Mouse (Mus musculus): Measurements from ENCODE around the gene Slc6a8. TPM values are rescaled to one million over a fixed set of nuclear protein-coding genes. Genes with fewer than 3 reads are reported as not detected.
A peak's percentile ranks its signal among the peaks of the same experiment; 100 is the strongest.

Gene Slc6a8
- polyA plus RNA-seq, 1 experiment: 76.8 TPM

DNA sequence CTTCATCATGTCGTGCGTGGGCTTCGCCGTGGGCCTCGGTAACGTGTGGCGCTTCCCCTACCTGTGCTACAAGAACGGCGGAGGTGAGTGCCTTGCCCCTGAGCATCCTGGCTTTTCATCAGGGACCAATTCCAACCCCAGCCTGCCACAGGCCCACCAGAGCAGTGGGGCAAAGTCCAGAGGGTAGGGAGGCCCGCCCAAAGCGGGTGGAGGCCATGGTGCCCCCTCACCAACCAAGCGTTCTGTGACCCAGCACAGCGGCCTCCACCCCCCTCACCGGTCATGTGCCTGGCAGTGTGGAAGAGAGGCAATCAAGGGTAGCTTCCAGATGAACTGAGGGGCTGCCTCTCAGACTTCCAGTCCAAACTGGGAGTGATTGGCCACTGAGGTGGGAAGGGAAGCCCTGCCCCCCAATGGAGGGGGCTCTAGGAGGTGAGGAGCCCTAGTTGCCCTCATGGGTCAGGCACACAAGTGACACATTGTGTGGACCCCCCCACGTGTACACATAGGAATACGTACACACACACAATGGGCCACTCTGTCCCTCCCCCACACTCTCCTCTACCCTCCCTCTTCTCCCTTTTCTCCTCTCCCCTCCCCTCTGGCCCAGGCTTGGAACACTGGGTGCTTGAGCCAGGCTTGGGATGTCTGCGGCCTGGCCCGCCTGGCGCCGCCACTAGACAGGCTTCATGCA, 1.2 kb downstream of the Slc6a8 start:
- H3K4me1 ChIP-seq (ENCODE audit: control insufficient read depth, insufficient read depth, low read length): peaks cover 4% of the 10 kb centered on the region
- H3K27me3 ChIP-seq (ENCODE audit: control insufficient read depth, insufficient read depth, low read length, poor library complexity, severe bottlenecking): no peaks in the 10 kb centered on the region
- no peaks in the 10 kb centered on the region for H3K9me3 ChIP-seq (replicated peaks; ENCODE audit: control insufficient read depth, insufficient read depth, low read length, poor library complexity, severe bottlenecking)
- peak overlapping the region; percentile 82 for H3K4me3 ChIP-seq (ENCODE audit: low read depth, low read length)
- peaks cover 11% of the 10 kb centered on the region for H3K36me3 ChIP-seq (ENCODE audit: control insufficient read depth, insufficient read depth, low read length, poor library complexity, severe bottlenecking)
- H3K27ac ChIP-seq (ENCODE audit: insufficient read depth, low read length): no peak overlapping the region
- peak overlapping the region; percentile 98 for H3K9ac ChIP-seq (ENCODE audit: low read depth, poor library complexity, severe bottlenecking)
- TF ChIP-seq EP300 (IDR thresholded peaks at IDR 0.05; ENCODE audit: insufficient read depth, low read depth, low read length) (no peak), CTCF (IDR thresholded peaks at IDR 0.05; ENCODE audit: low read depth, low read length) (no peak), POLR2A (IDR thresholded peaks at IDR 0.05; ENCODE audit: insufficient read depth, low read length) (no peak)

DNA sequence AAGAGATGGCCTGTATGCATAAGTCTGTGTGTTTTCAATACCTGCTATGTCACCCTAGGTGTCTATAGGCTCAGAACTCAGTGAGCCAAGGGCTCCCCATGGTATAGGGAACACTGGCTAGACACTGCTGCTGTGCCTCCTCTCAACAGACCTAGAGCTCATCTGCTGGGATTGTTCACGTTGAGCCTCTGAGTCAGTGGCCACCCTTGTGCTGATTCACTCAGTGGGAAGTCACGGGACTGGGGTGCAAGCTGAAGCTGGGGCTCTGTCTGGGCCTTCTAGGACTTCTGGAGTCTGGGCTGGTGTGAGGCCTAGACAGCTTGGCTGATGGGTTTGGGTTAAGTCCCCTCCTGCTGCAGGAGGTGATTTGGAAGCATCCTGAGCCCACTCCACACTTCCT, 2.3 kb downstream of the Slc6a8 start:
- H3K27ac ChIP-seq (ENCODE audit: insufficient read depth, low read length): no peak overlapping the region
- peaks cover 19% of the 10 kb centered on the region for H3K36me3 ChIP-seq (ENCODE audit: control insufficient read depth, insufficient read depth, low read length, poor library complexity, severe bottlenecking)
- TF ChIP-seq POLR2A (IDR thresholded peaks at IDR 0.05; ENCODE audit: insufficient read depth, low read length): no peak
- TF ChIP-seq CTCF (IDR thresholded peaks at IDR 0.05; ENCODE audit: low read depth, low read length): no peak
- no peak for TF ChIP-seq EP300 (IDR thresholded peaks at IDR 0.05; ENCODE audit: insufficient read depth, low read depth, low read length)
- H3K4me1 ChIP-seq (ENCODE audit: control insufficient read depth, insufficient read depth, low read length): peaks cover 2% of the 10 kb centered on the region
- no peak overlapping the region for H3K9ac ChIP-seq (ENCODE audit: low read depth, poor library complexity, severe bottlenecking)
- H3K4me3 ChIP-seq (ENCODE audit: low read depth, low read length): no peak overlapping the region
- H3K27me3 ChIP-seq (ENCODE audit: control insufficient read depth, insufficient read depth, low read length, poor library complexity, severe bottlenecking): no peaks in the 10 kb centered on the region
- H3K9me3 ChIP-seq (replicated peaks; ENCODE audit: control insufficient read depth, insufficient read depth, low read length, poor library complexity, severe bottlenecking): no peaks in the 10 kb centered on the region

DNA sequence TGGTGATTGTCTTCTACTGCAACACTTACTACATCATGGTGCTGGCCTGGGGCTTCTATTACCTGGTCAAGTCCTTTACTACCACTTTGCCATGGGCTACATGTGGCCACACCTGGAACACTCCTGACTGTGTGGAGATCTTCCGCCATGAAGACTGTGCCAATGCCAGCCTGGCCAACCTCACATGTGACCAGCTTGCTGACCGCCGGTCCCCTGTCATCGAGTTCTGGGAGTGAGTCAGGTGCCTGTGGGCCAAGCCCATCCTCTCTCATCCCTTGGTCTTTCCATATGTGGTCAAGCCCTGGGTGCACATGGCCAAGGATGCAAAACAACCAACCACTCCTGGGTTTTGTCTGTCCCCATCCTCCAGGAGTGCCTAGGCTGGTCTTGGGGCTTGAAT, 3.7 kb downstream of the Slc6a8 start:
- Histone ChIP-seq H3K9ac (ENCODE audit: low read depth, poor library complexity, severe bottlenecking) (no peak overlapping the region), H3K27me3 (ENCODE audit: control insufficient read depth, insufficient read depth, low read length, poor library complexity, severe bottlenecking) (no peaks in the 10 kb centered on the region), H3K9me3 (replicated peaks; ENCODE audit: control insufficient read depth, insufficient read depth, low read length, poor library complexity, severe bottlenecking) (no peaks in the 10 kb centered on the region), H3K4me3 (ENCODE audit: low read depth, low read length) (no peak overlapping the region), H3K4me1 (ENCODE audit: control insufficient read depth, insufficient read depth, low read length) (peaks cover 3% of the 10 kb centered on the region), H3K36me3 (ENCODE audit: control insufficient read depth, insufficient read depth, low read length, poor library complexity, severe bottlenecking) (peaks cover 23% of the 10 kb centered on the region), H3K27ac (ENCODE audit: insufficient read depth, low read length) (no peak overlapping the region)
- no peak for TF ChIP-seq POLR2A (IDR thresholded peaks at IDR 0.05; ENCODE audit: insufficient read depth, low read length)
- no peak for TF ChIP-seq EP300 (IDR thresholded peaks at IDR 0.05; ENCODE audit: insufficient read depth, low read depth, low read length)
- no peak for TF ChIP-seq CTCF (IDR thresholded peaks at IDR 0.05; ENCODE audit: low read depth, low read length)

DNA sequence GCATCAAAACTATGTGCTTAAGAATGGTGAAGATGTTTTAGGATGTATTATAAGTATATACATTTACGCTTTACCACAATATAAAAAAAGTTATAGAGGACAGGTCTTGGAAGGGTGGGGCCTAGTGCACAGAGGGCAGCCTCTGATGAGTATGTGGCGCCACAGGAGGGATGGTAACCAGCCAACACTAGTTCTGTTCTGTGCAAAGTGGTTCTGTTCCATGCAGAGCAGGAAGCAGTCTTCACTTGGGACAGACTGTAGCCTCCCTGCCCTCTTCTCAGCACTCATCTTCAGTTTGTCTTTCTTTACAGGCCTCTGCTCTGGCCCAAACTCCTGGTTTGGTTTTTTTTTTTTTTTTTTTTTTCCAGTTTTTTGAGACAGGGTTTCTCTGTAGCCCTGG, 11.2 kb downstream of the Slc6a8 start:
- H3K36me3 ChIP-seq (ENCODE audit: control insufficient read depth, insufficient read depth, low read length, poor library complexity, severe bottlenecking): peaks cover 40% of the 10 kb centered on the region
- TF ChIP-seq CTCF (IDR thresholded peaks at IDR 0.05; ENCODE audit: low read depth, low read length) (no peak), POLR2A (IDR thresholded peaks at IDR 0.05; ENCODE audit: insufficient read depth, low read length) (no peak), EP300 (IDR thresholded peaks at IDR 0.05; ENCODE audit: insufficient read depth, low read depth, low read length) (no peak)
- H3K9me3 ChIP-seq (replicated peaks; ENCODE audit: control insufficient read depth, insufficient read depth, low read length, poor library complexity, severe bottlenecking): no peaks in the 10 kb centered on the region
- peaks cover 3% of the 10 kb centered on the region for H3K4me1 ChIP-seq (ENCODE audit: control insufficient read depth, insufficient read depth, low read length)
- no peak overlapping the region for H3K9ac ChIP-seq (ENCODE audit: low read depth, poor library complexity, severe bottlenecking)
- no peak overlapping the region for H3K4me3 ChIP-seq (ENCODE audit: low read depth, low read length)
- H3K27me3 ChIP-seq (ENCODE audit: control insufficient read depth, insufficient read depth, low read length, poor library complexity, severe bottlenecking): no peaks in the 10 kb centered on the region
- H3K27ac ChIP-seq (ENCODE audit: insufficient read depth, low read length): no peak overlapping the region

DNA sequence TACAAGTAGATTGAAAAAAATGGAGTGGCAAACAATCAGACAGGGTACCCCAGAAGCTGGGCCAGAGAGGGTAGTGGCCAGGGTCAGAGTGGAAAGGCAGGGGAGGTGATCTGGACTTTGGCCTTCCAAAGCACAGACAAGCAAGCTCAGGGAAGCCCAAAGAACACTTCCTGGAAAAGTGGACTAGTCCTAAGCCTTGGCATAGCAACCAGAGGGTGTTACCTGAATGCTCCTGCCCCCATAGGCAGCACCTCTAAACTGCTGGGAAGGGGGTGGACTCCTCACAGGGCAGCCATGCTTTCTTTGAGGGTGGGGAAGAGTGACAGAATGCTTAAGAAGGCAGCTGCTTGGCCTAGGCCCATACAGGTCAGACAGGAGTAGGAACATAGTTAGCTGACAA, 12.0 kb downstream of the Slc6a8 start:
- TF ChIP-seq CTCF (IDR thresholded peaks at IDR 0.05; ENCODE audit: low read depth, low read length) (no peak), POLR2A (IDR thresholded peaks at IDR 0.05; ENCODE audit: insufficient read depth, low read length) (no peak), EP300 (IDR thresholded peaks at IDR 0.05; ENCODE audit: insufficient read depth, low read depth, low read length) (no peak)
- Histone ChIP-seq H3K9me3 (replicated peaks; ENCODE audit: control insufficient read depth, insufficient read depth, low read length, poor library complexity, severe bottlenecking) (no peaks in the 10 kb centered on the region), H3K36me3 (ENCODE audit: control insufficient read depth, insufficient read depth, low read length, poor library complexity, severe bottlenecking) (peaks cover 41% of the 10 kb centered on the region), H3K27ac (ENCODE audit: insufficient read depth, low read length) (no peak overlapping the region), H3K4me3 (ENCODE audit: low read depth, low read length) (no peak overlapping the region), H3K27me3 (ENCODE audit: control insufficient read depth, insufficient read depth, low read length, poor library complexity, severe bottlenecking) (no peaks in the 10 kb centered on the region), H3K9ac (ENCODE audit: low read depth, poor library complexity, severe bottlenecking) (no peak overlapping the region), H3K4me1 (ENCODE audit: control insufficient read depth, insufficient read depth, low read length) (peaks cover 2% of the 10 kb centered on the region)

DNA sequence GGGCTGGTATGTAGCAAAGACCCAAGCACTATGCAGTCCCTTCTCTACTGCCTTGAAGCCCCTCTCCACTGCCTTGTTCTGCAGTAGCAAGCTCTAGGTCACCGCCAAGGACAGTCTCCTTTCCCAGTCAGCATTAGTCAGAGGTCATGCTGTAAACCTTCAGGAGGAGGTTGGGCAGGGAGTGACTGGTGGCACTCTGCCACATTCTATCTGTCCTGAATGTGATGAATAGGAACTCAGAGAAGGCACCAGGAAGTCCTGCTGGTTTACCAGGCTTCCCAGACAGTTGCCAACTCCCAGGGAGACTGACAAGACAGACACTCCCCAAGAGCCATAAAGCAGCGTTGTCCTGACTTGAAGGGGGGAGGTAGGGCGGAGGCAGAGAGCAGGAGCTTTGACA, 12.7 kb downstream of the Slc6a8 start:
- H3K4me1 ChIP-seq (ENCODE audit: control insufficient read depth, insufficient read depth, low read length): peaks cover 2% of the 10 kb centered on the region
- peaks cover 36% of the 10 kb centered on the region for H3K36me3 ChIP-seq (ENCODE audit: control insufficient read depth, insufficient read depth, low read length, poor library complexity, severe bottlenecking)
- TF ChIP-seq CTCF (IDR thresholded peaks at IDR 0.05; ENCODE audit: low read depth, low read length) (no peak), POLR2A (IDR thresholded peaks at IDR 0.05; ENCODE audit: insufficient read depth, low read length) (no peak), EP300 (IDR thresholded peaks at IDR 0.05; ENCODE audit: insufficient read depth, low read depth, low read length) (no peak)

More for the DNA sequence above, 12.7 kb downstream of the Slc6a8 start:
- Histone ChIP-seq H3K4me3 (ENCODE audit: low read depth, low read length) (no peak overlapping the region), H3K27me3 (ENCODE audit: control insufficient read depth, insufficient read depth, low read length, poor library complexity, severe bottlenecking) (no peaks in the 10 kb centered on the region), H3K27ac (ENCODE audit: insufficient read depth, low read length) (no peak overlapping the region), H3K9ac (ENCODE audit: low read depth, poor library complexity, severe bottlenecking) (no peak overlapping the region), H3K9me3 (replicated peaks; ENCODE audit: control insufficient read depth, insufficient read depth, low read length, poor library complexity, severe bottlenecking) (no peaks in the 10 kb centered on the region)
